Mouse (Mus musculus) kidney, postnatal 14 days (tissue): ENCODE results near the gene Wfdc15a.

ENCODE experiments used
- DNase-seq: peaks from one replicate; pipeline ENCODE4 v3.0.0; 2022; ENCODE audit warnings: mixed read lengths

Wfdc15a gene

DNA sequence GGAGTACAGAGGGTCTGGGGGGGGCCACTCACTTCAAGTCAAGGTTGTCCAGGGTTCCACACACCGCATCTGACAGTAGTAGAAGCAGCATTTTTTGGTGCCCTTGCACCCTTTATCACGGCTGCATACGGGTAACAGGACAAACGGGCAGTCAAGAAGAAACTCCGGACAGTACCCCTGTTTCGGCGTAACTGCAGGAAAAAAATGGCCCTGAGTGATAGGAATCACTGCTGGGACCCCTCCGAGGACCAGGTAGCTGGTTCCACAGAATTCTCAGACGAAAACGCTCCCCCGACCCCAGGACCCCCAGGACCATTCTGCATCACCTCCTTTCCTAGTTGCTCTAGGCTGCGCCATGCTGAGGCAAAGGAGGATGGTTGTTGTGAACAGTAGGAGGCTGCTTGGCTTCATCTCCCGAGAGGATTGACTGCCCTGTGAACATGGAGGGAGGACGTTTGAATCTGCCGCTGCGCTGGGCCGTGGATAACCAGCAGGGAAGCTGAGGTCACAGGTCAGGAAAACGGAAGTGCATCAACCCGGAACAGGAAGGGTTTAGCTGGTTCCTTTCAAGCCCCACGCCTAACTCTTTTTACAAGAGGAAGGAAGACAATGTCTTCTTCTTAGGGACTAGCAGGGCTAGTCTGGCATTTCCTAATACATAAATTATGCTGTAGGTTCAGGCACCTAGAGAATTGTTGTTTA lies at the start of gene Wfdc15a:
Wfdc15a (minus strand) TSS at position 505 of the 702 bp plus-strand sequence.
- DNase-seq: no peak

DNA sequence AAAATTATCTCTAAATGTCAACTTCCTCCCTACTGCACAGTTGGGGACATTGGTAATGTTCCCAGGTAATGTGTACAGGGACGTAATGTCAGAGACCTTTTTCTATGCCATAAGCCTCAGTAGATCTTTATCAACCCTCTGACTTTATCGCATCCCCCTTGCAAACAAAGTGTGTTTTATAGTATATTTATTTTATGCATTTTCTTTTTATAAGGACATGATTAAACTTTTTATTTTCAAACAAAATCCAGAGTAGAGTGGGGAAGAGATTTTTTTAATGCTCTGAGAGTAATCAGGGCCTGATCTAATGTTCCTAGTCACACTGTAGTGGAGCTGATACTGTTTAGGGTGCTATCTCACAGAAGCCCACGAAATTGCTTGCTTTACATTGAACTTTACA lies 38.4 kb upstream of the Wfdc15a start, which contains the start of gene Svs2:
Svs2 (minus strand) TSS at position 101 of the 400 bp plus-strand sequence.
- DNase-seq: no peak

DNA sequence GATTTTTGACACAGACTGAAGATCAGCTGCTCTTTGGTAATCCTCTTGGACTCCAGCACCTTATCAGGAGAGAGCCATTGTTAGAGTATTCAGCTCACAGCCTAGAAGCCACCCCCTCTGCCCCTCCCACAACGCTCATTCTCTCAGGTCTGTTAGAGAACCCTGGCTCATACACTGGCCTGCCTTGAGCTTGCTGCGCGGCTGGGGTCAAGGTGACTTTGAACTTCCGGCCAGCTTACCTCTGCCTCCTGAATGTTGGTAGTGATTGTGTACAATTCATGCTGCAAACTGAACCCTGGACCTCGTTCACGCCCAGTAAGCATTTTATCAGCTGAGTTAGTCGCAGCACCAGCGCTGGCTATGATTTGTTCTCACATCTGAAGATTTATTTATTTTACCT lies 32.7 kb upstream of the Wfdc15a start:
- DNase-seq: no peak

DNA sequence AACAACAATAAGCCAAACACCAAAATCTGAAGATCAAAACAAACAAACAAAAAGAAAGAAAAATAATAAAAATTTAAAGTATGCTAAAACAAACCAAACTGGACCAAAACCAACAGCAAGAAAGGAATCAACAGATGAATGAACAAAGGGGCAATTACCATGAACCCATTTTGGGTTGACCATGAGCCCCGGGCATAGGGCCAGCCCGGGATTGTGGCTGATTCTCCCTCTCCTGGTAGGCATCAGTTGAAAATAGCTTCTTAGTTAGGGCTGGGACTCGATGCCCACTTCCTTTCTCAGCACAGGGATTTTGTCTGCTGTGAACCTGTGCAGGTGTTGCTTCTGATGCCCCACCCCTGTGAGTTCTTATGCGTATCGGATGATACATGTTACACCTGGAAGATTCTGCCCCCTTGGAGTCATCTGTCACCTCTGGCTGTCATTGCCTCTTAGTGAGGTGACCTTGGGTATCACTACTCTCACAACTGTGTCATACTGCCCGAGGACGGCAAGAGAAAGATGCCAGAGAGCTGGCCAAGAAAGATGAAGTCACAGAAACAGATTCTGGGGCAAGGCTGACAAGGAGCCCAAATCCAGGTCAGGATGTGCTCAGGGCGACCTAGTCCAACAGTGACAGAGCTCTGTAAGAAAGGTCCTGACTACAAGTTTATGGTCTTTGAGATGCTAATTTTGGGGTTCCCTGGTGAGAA lies 28.6 kb upstream of the Wfdc15a start:
- DNase-seq: no peak

DNA sequence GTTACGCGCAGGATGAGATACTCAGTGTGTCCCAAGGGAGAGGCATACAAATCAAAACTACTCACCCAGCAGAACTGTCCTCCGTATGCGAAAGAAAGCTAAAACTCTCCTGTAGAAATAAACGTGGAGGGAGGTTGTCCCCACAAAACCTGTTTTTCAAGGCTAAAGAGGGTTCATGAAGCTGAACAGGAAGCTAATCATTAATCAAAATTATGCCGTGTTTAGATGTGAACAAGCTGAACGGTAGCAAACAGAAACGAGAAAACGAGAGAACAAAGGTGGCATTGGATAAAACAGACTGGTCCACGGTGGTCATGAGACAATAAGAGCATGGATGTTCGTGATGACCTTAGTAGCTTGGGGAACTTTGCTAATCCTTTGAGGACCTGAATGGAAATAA lies 21.6 kb upstream of the Wfdc15a start, which contains the start of gene Wfdc15b:
Wfdc15b (minus strand) TSS at position 139 of the 400 bp plus-strand sequence.
- DNase-seq: peak; percentile 30

GRCm38 (mm10) chr2:164219295-164219694 lies 19.4 kb upstream of the Wfdc15a start:
- no peak for DNase-seq

GRCm38 (mm10) chr2:164212711-164213110 lies 12.8 kb upstream of the Wfdc15a start:
- no peak for DNase-seq

DNA sequence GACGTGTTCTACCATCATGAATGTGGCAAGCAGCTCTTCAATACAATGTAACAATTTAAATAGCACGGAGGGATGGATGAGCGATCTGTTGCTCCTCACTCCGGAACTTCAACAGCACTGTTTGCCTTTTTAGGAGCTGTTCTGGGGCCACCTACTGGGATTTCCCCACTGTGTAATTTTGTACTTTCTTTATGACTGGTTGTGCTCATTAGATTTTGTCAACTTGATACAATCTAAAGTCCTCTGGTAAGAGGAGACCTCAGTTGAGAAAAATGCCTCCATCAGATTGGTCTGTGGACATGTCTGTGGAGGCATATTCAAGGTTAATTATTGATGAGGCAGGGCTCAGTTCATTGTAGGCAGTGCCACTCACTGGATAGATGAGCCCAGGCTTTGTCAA lies 11.0 kb upstream of the Wfdc15a start:
- DNase-seq: no peak

GRCm38 (mm10) chr2:164206676-164207075 lies 6.7 kb upstream of the Wfdc15a start:
- DNase-seq: no peak

DNA sequence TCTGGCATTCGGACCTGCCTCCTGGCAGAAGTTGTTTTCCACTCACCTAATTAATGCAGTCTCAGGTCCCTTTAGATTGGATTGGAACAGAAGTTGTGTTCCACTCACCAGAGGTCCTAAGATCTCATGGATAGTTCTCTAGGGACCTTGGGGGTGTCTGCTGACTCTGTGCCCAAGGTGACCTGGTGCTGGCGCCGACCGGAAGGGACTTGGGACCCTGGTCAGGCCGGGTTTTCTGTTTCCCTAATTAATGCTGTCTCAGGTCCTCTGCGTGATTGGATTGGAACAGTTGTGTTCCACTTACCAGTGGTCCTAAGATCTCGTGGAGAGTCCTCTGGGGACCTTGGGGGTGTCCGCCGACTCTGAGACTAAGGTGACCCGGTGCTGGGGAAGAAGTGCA lies 6.1 kb upstream of the Wfdc15a start:
- DNase-seq: peak; percentile 55

DNA sequence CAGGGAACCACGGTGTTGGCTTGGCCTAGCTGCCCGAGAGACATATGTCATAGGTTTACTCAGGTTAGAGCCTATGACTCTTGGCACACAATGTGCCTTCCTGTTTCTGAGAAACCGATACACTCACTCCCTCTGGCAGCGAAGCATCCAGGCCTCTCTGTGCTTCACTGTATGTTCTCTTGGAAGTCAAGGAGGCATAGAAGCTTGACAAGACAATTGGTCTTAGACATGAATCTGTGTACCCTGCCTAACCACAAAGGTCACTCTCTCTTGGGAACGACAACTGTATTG lies 3.3 kb downstream of the Wfdc15a start:
- DNase-seq: no peak

- DNase-seq: no peak
These were observed 3.8 kb downstream of the Wfdc15a start for GRCm38 (mm10) chr2:164195971-164196699.

- DNase-seq: no peak
These were observed 4.8 kb downstream of the Wfdc15a start for GRCm38 (mm10) chr2:164194959-164195630.

DNA sequence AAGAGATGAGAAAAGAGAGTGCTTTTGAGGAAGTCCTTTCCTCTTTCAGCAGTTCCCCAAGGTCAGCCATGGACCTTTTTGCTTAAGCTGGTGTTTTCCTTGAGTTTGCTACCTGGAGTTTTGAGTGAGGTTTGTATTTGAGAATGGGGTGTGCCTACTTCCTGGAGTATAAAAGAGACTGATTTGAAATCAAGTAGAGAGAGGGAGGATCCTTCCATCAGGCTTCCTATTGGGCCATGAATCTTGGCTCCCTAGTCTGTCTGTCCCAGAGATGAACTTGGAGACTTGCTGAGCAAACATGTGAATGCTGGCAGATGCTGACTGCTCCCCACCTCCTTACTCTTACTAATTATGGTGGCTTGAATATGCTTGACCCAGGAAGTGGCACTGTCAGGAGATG lies 7.7 kb downstream of the Wfdc15a start:
- no peak for DNase-seq

GRCm38 (mm10) chr2:164190576-164190975 lies 9.4 kb downstream of the Wfdc15a start, which contains the start of gene Wfdc12:
Gene Wfdc12 (minus strand): TSS chr2:164190608.
- no peak for DNase-seq

DNA sequence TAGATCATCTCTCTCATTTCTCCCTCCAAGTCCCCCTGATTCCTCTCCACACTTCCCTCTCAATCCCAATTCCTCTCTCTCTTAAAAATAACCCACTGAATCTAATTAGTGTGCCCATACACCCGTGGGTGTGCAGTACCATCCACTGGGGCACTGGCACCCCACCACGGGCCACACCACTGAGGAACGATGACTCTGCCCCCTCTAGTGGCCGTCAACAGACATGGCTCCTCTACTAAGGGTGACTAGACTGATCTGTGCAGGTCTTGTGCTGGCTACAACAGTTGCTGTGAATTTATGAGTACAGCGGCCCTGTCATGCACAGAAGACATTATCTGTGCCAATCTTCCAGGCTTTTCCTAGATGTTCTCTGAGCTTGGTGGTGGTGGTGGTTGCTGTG lies 11.2 kb downstream of the Wfdc15a start:
- DNase-seq: no peak

DNA sequence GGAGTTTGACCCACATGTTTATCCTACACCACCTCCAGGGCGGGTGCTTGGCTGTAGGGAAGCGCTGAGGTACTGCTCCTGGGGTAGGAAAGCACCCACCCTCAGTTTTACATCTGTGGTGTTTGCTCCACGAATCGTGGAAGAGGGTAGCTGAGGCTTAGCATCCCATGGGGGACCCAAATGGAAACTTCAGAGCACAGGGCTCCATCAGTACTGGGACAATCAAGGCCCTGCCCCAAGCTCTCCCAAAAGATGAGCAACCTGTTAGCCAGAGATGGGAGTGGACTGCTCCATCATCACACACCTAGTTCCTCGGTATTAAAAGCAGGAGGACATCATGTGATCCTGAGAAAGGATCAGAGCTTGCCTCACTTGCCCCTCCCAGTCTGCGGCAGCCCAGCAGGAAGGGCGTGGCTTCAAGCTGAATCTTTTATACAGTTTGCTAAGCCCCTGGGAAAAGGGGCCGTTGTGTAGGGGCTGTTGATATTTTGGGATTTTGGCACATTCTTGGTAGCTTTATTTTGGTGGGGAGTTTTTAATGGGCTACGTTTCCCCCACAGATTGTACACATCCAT lies 15.7 kb downstream of the Wfdc15a start:
- DNase-seq: no peak

DNA sequence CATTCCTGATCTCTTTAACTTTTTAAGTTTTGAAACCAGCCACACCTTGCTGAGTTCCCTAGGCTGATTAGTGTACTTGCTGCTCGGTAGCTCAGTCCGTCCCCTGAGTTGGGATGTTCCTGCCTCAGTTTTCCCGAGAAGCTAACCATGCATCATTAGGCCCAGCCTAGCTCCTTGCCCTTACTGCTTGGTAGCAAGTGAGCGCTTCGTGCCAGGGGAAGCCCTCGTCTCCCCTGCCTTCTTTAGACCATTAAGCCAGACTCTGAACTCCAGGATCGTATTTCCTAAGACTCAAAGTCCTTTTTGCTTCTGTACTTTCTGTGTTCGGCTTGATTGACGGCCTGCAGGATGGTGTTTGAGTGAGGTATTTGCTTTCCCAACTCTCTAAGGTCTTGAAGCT lies 16.6 kb downstream of the Wfdc15a start:
- peak; percentile 25 for DNase-seq

- no peak for DNase-seq
These were observed 17.2 kb downstream of the Wfdc15a start, which contains the start of gene Wfdc5 for GRCm38 (mm10) chr2:164182692-164183255. Gene Wfdc5 (minus strand): TSS chr2:164182742.

GRCm38 (mm10) chr2:164180770-164181169 lies 19.2 kb downstream of the Wfdc15a start:
- no peak for DNase-seq

DNA sequence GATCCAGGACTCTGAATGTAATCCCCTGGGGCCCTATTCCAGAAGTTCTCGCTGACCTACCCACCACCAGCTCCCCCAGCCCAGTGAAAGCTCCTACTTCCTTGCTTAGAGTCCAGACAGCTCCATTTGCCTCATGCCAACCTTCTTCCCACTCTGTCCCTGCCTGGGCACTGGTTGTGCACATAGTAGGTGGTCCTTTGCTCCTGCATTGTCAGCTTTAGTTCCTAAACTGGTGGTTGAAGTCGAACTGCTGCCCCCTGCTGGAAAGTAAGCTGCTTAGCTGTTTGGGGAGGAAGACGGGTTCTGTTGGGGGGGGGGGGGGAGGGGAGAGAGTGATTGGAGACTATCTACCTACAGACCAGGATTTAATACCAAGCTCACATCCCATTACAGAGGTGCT lies 19.8 kb downstream of the Wfdc15a start:
- no peak for DNase-seq

GRCm38 (mm10) chr2:164177831-164178230 lies 22.1 kb downstream of the Wfdc15a start:
- DNase-seq: no peak
